Mouse (Mus musculus) retina, postnatal 7 days (tissue): ENCODE data around the gene Nudt9.

Experiments
- DNase-seq: peaks from one replicate; pipeline ENCODE4 v3.0.0-alpha.2; 2012; ENCODE audit warnings: low read depth, low spot score

The Nudt9 gene

DNA sequence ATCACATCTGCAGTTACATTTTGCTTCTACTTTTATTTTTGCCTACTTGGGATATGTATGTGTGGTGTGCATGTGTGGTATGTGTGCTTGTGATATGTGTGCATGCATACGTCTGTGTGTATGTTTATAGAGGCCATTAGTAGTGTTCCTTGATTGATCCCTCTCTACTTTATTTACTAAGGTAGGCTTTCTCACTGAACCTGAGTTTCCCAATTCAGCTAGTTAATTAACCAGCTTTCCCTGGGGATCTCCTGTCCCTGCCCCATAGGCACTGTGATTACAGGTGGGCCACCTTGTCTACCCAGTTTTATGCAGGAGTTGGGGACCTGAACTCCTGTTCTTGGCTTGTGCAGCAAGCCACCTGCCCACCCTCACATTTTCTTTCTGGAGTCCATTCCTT, 9.4 kb upstream of the Nudt9 start:
- DNase-seq: no peak

DNA sequence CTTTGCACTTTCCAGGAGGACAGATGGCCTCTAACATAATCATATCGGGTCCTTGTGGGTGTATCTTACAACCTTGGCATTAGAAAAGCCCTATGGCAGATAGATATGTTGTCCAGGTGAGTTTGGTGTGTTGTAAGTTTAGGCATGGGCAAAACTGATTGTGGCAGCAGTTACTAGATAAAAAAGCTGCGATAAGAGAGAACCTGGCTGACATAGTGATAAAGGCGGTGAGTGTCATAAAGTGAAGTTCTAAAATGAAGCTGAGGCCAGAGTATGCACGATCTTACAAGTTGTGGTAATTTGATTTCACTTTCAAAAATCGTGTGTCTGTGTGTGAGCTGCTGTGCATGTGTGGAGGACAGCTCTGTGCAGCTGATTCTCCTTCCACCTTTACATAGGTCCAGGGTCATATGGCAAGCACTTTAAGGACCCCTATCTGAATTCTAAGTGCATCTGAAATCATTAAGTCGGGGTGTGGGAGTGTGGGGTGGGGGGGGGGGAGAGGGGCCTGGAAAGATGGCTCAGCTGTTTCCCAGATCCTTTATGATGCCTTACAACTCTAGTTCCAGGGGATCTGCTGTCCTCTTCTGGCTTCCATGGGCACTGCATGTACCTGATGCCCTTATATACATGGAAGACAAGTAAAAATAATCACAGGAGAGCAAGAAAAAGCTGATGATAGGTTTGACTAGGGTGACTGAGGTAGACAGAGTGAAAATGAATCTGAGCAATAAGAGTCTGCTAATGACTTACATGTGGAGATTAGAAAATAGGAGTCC, 6.8 kb upstream of the Nudt9 start:
- DNase-seq: no peak

DNA sequence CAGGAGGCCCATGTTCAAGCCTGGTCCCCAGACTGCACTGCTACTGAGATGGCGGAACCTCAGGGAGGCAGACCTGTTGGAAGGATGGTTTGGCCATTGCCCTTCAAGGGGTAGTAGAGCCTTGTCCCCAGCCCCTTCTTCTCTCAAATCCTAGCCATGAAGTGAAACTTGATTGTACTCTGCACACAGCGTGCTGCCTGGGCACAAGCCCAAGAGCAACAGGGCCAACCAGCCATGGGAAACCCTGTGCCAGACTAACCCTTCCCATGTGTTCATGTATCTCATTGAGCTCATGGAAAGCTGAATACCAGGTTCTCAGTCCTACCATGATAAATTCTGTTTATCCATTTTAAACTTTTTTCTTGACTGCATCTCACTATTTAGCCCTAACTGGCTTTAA, 3.2 kb upstream of the Nudt9 start:
- DNase-seq: no peak

DNA sequence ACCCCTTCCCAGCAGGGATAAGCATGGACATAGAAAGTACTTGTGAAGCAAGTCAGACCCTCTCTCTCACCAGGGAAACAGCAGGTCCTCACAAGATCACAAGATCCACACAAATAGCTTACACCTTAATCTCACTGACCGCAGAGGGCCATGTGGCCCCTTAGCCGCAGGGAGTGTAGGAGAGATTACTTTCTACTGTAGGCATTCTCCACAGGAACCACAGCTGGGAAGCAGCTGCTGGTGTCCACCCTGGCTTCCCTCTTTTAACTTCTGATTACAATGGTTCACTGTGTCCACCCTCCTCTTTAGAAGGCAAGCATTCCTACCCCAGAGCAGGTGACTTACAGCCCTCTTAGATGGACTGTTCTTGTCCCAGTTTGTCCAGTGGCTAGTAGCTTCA, 2.4 kb upstream of the Nudt9 start:
- DNase-seq: no peak

DNA sequence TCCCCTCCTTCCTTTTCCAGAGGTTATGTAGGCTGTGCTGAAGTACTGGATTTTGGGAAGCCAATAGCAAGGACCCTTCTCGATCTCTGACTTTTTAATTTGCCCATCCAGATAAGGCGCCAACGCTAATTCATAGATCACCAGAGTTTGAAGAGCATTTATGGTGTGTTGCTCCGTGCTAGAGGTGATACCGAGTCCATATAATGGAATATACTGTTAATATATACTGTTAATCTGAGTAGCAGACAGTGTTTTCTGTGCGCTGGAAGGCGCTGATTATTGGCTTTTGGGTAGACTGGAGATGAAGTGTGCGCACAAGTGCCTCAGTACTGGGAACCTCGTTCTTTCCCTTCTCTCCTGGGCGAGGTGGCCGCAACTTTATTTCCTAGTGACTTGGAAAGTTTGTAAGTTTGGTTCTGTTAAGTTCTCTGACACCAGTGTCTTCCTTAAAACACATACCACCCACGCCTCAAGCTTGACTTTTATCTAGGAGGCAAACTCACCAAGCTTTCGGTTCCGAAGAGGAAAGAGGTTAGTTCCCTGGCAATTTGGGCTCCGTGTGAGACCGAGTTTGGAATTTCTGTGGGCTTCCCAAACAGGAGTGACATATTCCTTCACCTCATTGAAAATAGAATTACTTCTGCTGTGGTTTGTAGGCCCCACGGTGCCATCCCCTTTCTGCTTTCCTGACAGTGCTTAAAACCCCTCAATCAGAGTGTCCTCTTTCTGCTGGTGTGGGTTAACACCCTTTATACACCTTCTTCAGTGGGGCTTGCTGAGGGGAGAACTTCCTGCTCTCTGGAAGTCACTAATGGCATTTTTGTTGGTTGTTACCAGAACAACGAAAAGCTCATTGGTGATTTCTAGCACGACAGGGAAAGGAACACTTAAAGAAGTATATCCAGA, 1.3 kb downstream of the Nudt9 start:
- DNase-seq: no peak

DNA sequence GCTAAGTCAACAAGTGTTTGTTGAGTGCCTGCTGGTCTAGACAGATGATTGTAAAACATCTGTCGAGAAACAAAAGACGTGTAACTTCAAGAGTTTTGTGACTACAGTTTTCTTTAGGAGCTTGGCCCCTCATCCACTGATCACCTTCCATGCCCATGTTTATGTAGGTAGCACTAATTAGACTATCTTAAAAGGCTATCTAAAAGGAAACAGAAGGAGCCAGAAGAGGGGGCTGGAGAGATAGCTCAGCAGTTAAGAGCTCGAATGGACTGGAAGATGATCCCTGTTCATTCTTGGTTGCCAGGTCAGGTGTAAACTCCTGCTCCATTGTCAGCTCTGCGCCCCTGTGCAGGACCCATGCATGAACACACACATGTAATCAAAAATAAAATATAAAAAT, 2.0 kb downstream of the Nudt9 start:
- DNase-seq: no peak

DNA sequence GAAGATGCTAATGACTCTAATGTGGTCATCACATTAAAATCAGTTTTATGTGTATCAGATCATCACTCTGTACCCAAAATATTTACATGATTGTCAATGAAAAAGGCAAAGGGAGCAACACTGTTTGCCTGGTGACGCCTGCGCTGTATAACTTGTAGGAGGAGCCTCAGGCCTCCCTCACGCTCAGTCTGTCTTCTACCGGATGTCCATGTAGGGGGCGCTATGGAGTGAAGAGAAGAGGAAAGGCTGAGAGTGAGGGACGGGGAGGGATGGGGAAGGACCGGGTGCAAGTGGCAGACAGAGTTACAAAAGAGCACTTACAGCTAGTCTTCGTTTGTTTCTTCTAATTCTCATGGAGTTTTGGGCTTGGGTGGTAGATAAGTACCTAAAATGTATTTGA, 6.8 kb downstream of the Nudt9 start:
- no peak for DNase-seq

DNA sequence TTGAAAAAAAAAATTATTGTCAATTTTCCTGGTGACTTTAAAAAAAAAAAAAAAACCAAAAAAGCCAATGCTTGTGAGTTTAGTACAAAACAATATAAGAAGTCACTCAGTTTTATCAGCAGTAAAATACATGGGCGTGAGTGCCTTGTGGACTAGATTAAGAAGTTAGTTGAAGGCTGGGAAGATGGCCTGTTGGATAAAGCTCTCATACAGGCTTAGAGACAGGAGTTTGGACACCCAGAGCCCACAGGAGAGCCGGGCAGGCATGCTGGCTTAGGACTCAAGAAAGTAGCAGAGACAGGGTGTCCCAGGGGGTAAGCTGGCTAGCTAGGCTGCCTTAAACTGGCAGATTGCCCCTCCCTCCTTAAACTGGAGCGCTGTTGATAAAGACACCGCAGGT, 8.8 kb downstream of the Nudt9 start:
- DNase-seq: no peak

DNA sequence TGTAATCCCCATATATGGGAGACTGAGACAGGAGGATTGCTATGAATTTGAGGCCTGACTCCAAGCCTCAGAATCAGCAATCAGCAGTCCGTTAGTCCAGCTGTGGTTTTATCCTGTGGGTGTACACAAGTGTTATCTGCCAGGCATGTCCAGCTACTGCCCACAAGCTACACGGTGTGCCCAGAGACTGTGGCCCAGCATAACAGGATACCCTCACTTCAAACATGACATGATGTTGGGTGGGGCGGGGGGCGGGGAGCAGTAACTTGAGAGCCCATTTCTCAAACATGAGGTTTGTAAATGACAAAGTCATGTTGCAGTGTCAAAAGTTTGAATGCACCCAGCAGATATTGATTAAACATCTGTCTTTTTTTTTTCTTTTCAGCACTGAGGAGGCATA, 9.7 kb downstream of the Nudt9 start:
- DNase-seq: no peak

DNA sequence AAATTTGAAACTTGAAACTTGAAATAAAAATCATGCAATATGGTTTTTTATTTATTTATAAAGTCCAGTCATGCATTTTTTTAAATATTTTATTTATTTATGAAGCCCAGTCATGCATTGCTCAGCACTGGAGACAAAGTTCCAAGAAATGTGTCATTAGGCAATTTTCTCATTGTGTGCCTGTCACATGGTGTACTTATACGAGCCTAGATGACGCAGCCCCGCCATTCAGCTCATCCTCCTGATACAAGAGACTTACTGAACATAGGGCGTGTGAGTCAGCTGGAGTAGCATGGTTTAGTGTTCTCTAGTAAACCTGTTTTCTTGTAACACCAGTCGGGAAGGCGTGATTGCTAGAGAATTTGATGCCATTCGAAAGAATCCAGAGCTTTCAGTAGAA, 10.2 kb downstream of the Nudt9 start:
- DNase-seq: no peak

DNA sequence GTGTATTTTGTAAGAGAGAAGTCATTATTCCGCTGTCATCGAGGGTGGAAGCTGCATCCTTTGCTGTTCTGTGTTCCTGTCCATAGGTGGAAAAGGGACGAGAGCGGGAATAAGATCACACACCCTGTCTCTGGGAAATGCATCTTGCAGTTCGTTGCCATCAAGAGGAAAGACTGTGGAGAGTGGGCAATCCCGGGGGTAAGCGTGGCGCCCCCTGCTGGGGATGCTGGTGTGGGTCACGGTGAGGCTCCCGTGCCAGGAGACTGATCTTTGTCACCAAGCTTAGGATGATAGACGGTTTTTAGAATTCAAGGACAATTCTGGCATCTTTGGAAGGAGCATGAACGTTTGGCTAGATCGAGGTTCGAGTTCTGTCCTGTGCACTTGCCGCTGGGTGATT, 11.9 kb downstream of the Nudt9 start:
- no peak for DNase-seq

DNA sequence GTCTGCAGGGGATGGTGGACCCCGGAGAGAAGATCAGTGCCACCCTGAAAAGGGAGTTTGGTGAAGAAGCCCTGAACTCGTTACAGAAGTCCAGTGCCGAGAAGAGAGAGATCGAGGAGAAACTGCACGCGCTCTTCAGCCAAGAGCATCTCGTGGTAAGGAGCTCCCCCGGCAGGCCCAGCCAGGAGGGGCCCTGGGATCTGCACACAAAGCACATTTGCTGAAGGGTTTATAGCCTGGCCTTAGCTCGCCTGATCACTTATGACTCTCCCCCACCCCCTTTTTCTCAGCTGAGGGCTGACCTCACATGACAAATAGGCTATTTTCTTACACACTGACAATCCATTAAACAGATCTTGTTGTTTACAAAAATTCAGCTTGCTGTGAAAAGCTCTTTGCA, 13.5 kb downstream of the Nudt9 start:
- DNase-seq: no peak

DNA sequence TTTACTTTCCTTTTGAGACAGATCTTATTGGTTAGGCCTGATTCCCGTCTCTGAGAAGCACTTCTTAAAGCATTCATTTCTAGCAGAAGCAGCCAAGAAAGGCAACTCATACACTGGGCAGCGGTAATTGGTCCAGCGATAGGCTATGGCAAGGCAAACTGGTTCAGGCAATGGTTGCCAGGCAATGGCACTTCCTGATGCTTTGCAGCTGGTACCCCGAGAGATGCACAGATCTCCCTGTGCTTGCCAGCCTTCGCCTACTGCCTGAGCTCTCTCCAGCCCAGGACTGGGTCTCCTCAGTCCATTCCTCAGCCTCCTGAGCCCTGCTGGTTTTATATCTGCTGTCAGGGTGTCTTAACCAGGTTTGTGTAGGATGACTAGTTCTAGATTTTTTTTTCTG, 14.3 kb downstream of the Nudt9 start:
- no peak for DNase-seq

DNA sequence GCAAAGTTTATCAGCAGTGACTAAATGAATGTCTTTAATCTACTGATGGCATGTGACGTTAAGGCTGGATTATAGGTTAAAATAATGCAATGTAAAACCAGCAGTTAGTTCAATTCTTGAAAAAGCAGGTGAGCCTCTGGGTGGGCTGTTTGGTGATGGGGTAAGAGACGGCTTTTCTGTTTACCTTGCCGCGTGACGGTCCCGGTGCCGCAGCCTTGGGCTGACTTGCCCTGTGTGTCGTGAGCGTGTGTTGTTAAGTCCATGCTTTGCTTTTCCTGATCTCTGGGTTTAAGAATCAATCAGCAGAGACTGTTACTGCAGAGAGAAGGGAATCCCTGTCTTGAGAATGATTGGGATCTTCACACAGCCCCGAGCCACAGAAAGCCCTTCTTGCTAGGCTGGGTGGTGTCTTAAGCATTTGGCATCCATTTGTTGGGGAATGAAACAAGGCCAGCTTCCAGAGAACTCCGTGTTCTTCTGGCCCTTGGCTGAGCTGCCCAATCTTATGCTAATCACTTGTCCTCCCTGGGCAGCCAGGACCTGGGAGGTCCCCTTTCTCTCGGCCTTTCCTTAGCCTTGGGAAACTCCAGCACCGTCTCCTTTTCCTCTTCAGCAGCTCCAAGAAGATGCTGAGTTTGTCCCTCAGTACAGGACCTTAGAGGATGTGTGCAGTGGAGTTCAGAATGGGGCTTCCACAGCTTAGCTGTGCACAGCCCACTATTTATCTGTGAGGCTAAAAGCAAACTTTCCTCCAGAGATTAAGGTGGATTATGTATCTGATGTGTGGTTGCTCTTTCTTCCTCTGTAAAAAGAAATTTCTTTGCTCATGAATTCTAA, 16.0 kb downstream of the Nudt9 start:
- no peak for DNase-seq

DNA sequence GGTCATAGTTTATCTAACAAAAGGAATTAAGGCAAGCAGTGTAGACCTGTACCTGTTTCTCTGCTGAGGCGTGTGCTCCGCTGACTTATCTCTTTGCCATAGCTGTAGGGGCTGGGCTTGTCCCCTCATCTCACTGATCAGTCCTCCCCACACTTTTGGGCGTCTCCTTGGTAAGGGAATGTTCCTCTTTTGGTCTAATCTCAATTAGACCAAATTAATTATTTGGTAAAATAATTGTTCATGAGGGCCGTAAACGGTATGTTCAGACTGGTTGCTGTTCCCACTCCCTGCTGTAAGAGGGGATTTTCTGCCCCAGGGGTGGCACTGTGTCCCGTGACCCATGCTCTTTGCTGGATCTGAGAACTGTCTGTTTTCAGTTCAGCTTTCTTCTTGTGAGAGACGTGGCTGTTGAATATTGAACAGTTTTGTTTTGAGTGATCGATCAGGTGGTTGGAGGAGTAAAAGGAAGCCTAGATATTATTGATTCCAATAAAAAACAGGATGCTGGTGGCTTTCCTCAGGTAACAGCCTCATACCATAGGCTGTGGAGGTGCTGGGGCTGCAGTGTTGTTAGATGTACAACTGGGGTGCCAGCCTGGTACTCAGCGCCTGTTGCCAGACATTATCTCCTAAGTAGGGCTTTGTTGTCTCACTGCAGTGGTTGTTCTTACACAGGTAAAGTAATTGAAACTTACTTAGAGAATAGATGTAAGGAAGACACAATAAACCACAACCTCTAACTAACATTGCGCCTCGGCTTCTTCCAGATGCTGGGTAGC, 16.9 kb downstream of the Nudt9 start:
- no peak for DNase-seq

DNA sequence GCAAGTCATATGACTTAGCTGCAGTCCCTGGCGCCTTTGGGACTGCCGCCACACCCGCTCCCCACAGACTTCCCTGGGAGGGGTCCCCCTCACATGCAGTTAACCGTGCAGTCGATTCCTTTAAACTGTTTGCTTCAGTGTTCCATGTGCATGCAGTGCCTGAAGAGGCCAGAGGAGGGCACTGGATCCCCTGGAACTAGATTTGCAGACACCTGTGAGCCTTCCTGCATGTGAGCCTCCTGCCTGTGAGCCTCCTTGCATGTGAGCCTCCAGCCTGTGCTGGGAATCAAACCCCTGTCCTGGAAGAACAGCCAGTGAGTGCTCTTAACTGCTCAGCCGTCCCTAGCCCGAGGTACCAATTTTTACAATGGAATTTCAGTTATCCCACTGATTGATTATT, 22.6 kb downstream of the Nudt9 start:
- no peak for DNase-seq

DNA sequence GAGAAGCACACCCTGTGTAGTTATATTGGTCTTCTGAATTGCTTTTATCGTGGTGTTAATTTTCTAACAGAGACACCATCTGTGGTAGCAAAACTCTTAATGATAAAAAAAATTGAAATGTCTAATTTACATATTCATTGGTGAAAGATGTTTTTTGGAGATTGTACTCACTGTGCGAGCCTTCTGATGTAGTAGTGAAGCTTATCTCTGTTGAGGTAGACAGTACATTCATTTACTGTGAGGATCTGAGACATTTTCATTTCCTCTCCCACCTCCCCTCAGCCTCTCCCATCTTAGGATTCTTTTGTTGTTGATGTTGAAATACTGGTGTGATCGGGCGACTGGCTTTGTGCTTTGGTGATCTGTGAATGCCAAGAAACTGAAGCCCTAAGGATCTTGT, 24.9 kb downstream of the Nudt9 start:
- DNase-seq: no peak

DNA sequence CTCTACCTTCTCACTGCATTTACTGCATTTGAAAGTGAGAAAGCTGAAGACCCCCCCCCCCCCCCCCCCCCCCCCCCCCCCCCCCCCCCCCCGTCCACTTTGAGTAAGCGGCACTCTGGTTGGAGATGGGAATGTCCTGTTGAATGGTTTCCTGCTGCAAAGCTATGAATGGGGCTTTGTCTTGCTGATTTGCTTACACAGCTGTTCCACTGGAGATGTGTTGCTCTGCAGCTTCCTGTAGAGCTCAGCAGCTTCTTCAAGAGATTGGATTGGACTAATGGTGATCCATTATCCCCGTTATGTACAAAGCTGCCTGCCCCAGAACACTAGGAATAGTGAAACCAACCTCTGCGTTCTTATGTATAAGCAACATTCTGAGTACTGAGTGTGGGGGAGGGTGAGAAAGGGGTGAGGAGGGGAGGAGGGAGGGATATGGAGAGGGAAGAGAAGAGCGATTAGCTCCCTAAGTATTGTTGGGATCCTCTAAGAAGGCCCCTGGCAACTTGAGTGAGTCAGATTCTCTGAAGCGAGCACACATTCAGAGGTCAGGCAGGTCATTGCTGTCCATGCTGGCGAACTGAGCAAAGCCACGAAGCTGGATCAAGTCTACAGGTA, 26.3 kb downstream of the Nudt9 start:
- no peak for DNase-seq

DNA sequence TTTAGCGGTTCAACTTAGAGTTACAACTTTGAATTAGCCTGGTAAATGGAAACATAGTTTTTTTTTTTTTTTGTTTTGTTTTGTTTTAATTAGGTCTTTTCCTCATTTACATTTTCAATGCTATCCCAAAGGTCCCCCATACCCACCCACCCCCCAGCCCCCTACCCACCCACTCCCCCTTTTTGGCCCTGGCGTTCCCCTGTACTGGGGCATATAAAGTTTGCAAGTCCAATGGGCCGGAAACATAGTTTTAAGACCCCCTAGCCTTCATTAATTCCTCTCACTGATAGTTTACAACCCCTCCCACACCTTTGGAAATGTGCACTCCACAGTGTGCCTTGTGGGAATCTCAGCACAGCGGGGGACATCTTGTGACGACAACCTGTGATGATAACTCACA, 27.5 kb downstream of the Nudt9 start:
- DNase-seq: no peak

DNA sequence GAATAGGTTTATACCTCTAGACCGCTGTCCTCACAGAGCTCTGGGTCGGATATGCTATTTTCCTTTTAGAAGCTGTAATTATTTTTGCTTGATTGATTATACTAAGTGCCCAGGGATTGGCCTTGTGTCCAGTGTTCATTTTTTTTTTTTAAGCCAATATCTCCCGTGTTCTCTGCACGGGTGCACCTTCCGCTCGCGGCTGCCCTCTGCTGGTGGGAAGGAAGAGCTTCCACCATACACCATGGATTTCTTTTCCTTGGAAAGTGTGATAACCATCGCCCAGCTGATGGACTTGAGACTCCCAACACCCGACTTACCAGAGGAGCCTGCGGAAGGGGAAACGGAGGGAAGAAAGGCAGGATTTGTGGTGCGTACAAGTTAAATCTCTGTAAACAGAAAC, 28.3 kb downstream of the Nudt9 start:
- DNase-seq: peak; percentile 58

DNA sequence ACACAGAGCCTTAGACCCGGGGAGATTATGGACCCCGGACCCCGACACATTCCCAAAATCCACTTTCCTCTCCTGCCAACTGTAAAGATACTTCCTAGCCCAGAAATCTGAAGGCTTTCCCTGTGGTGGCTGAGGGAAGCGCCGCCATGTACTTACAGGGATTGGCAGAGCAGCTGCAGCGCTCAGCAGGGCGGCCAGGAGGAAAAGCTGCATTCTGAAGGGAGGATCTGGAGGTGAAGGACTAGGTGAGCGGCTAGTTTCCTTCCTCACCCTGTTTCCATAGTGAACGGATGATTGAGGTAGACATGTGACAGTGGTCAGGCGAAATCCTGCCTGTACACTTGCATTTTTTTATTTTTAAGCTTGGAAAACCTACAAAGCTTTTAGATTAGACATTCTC, 30.3 kb downstream of the Nudt9 start:
- DNase-seq: no peak
